Mouse (Mus musculus) hindbrain, embryonic 12.5 days (tissue): ENCODE measurements at regions not wholly inside any gene's neighbourhood (a gene's known extent, or its start where the extent isn't known, plus 50 kb on each side); places are given as distances from the start of the nearest gene placed in this dataset.

Experiments
- ATAC-seq: fragments of 200-750 bp; cut with Nextera tagmentation; 2 replicates; pipeline ENCODE4 v1.8.0; 2017; ENCODE audit warnings: moderate TSS enrichment; ENCODE audit not compliant: low FRiP score
- H3K27ac ChIP-seq: fragments of 300-500 bp; sonication (generic); 2 replicates; pipeline ENCODE4 v1.5.1; 2016; ENCODE audit warnings: mild to moderate bottlenecking
- H3K27me3 ChIP-seq: fragments of 300-500 bp; sonication (generic); 2 replicates; pipeline ENCODE4 v1.6.1; 2016; ENCODE audit warnings: mild to moderate bottlenecking
- H3K36me3 ChIP-seq: fragments of 300-500 bp; sonication (generic); 2 replicates; pipeline ENCODE4 v1.6.1; 2016; ENCODE audit warnings: mild to moderate bottlenecking
- H3K4me1 ChIP-seq: fragments of 300-500 bp; sonication (generic); 2 replicates; pipeline ENCODE4 v1.6.1; 2016
- H3K4me2 ChIP-seq: fragments of 300-500 bp; sonication (generic); replicated peaks from 2 replicates; pipeline ENCODE4 v1.6.1; 2016; ENCODE audit warnings: mild to moderate bottlenecking
- H3K4me3 ChIP-seq: fragments of 300-500 bp; sonication (generic); 2 replicates; pipeline ENCODE4 v1.5.1; 2016; ENCODE audit warnings: mild to moderate bottlenecking
- H3K9ac ChIP-seq: fragments of 300-500 bp; sonication (generic); 2 replicates; pipeline ENCODE4 v1.6.1; 2016; ENCODE audit warnings: mild to moderate bottlenecking, moderate library complexity
- H3K9me3 ChIP-seq: fragments of 300-500 bp; sonication (generic); replicated peaks from 2 replicates; pipeline ENCODE4 v1.6.1; 2016; ENCODE audit warnings: mild to moderate bottlenecking
- WGBS: fragments of 180-500 bp; shearing (Covaris S2); methylation state at CpG from one replicate; pipeline ENCODE4 v1.1.7; 2016; 5-methylcytosine and 5-hydroxymethylcytosine counted together

GRCm38 (mm10) chr15:68391737-68392136 is 1891.0 kb upstream of the Lrrc6 start:
- H3K9ac ChIP-seq, result no peak overlapping the region
- WGBS, result 57% methylated on average over 1 of the region's 1 CpGs
- H3K27ac ChIP-seq, result no peak overlapping the region
- ATAC-seq, result no peak
- H3K27me3 ChIP-seq, result no peaks in the 10 kb centered on the region
- H3K4me3 ChIP-seq, result no peak overlapping the region
- H3K36me3 ChIP-seq, result no peaks in the 10 kb centered on the region
- no peak overlapping the region for H3K4me2 ChIP-seq
- H3K9me3 ChIP-seq, result no peaks in the 10 kb centered on the region
- H3K4me1 ChIP-seq, result no peaks in the 10 kb centered on the region

GRCm38 (mm10) chr15:68389855-68390254 is 1889.1 kb upstream of the Lrrc6 start:
- H3K4me2 ChIP-seq, result no peak overlapping the region
- H3K9me3 ChIP-seq, result no peaks in the 10 kb centered on the region
- no peak overlapping the region for H3K27ac ChIP-seq
- no peak overlapping the region for H3K4me3 ChIP-seq
- H3K27me3 ChIP-seq, result no peaks in the 10 kb centered on the region
- no peaks in the 10 kb centered on the region for H3K4me1 ChIP-seq
- H3K9ac ChIP-seq, result no peak overlapping the region
- no peak for ATAC-seq
- H3K36me3 ChIP-seq, result no peaks in the 10 kb centered on the region
- WGBS, result 86% methylated on average over 5 of the region's 5 CpGs

- Histone ChIP-seq H3K27ac (no peak overlapping the region), H3K36me3 (no peaks in the 10 kb centered on the region), H3K4me1 (no peaks in the 10 kb centered on the region), H3K4me2 (no peak overlapping the region), H3K9ac (no peak overlapping the region), H3K4me3 (no peak overlapping the region), H3K9me3 (no peaks in the 10 kb centered on the region), H3K27me3 (no peaks in the 10 kb centered on the region)
- no peak for ATAC-seq
- 82% methylated on average over 4 of the region's 4 CpGs for WGBS
These were observed 1886.8 kb upstream of the Lrrc6 start for GRCm38 (mm10) chr15:68387349-68388065.

- Histone ChIP-seq H3K9me3 (no peaks in the 10 kb centered on the region), H3K36me3 (no peaks in the 10 kb centered on the region), H3K4me3 (no peak overlapping the region), H3K27ac (no peak overlapping the region), H3K4me2 (no peak overlapping the region), H3K27me3 (no peaks in the 10 kb centered on the region), H3K4me1 (no peaks in the 10 kb centered on the region), H3K9ac (no peak overlapping the region)
- WGBS, result 66% methylated on average over 10 of the region's 10 CpGs
- ATAC-seq, result no peak
These were observed 1884.0 kb upstream of the Lrrc6 start for GRCm38 (mm10) chr15:68384571-68385335.

GRCm38 (mm10) chr15:68375166-68375565 is 1874.5 kb upstream of the Lrrc6 start:
- Histone ChIP-seq H3K36me3 (no peaks in the 10 kb centered on the region), H3K9ac (no peak overlapping the region), H3K27ac (no peak overlapping the region), H3K4me3 (no peak overlapping the region), H3K4me2 (no peak overlapping the region), H3K4me1 (no peaks in the 10 kb centered on the region), H3K27me3 (no peaks in the 10 kb centered on the region), H3K9me3 (no peaks in the 10 kb centered on the region)
- ATAC-seq, result no peak
- WGBS, result 50% methylated on average over 1 of the region's 1 CpGs

GRCm38 (mm10) chr15:68366816-68367215 is 1866.1 kb upstream of the Lrrc6 start:
- H3K4me1 ChIP-seq, result no peaks in the 10 kb centered on the region
- H3K27me3 ChIP-seq, result no peaks in the 10 kb centered on the region
- H3K9me3 ChIP-seq, result no peaks in the 10 kb centered on the region
- H3K27ac ChIP-seq, result no peak overlapping the region
- 81% methylated on average over 3 of the region's 3 CpGs for WGBS
- no peak overlapping the region for H3K9ac ChIP-seq
- H3K4me3 ChIP-seq, result no peak overlapping the region
- no peak for ATAC-seq
- no peak overlapping the region for H3K4me2 ChIP-seq
- H3K36me3 ChIP-seq, result no peaks in the 10 kb centered on the region

GRCm38 (mm10) chr15:68363058-68363735 is 1862.5 kb upstream of the Lrrc6 start:
- peak overlapping the region; percentile 80 for H3K4me3 ChIP-seq
- no peaks in the 10 kb centered on the region for H3K27me3 ChIP-seq
- peak overlapping the region; percentile 85 for H3K9ac ChIP-seq
- peak overlapping the region; percentile 52 for H3K4me2 ChIP-seq
- H3K27ac ChIP-seq, result peak overlapping the region; percentile 92
- ATAC-seq, result peak; percentile 97
- no peaks in the 10 kb centered on the region for H3K9me3 ChIP-seq
- H3K36me3 ChIP-seq, result no peaks in the 10 kb centered on the region
- under 1% methylated on average over 44 of the region's 72 CpGs for WGBS
- peaks cover 9% of the 10 kb centered on the region for H3K4me1 ChIP-seq

GRCm38 (mm10) chr15:68362081-68363057 is 1861.7 kb upstream of the Lrrc6 start:
- H3K9ac ChIP-seq, result peak overlapping the region; percentile 85
- under 1% methylated on average over 56 of the region's 121 CpGs for WGBS
- ATAC-seq, result peak; percentile 69
- H3K4me2 ChIP-seq, result peak overlapping the region; percentile 71
- no peaks in the 10 kb centered on the region for H3K36me3 ChIP-seq
- peak overlapping the region; percentile 92 for H3K27ac ChIP-seq
- H3K9me3 ChIP-seq, result no peaks in the 10 kb centered on the region
- H3K4me3 ChIP-seq, result peak overlapping the region; percentile 80
- no peaks in the 10 kb centered on the region for H3K27me3 ChIP-seq
- H3K4me1 ChIP-seq, result peaks cover 9% of the 10 kb centered on the region

- H3K27ac ChIP-seq, result no peak overlapping the region
- H3K4me3 ChIP-seq, result peak overlapping the region; percentile 80
- no peak for ATAC-seq
- H3K9me3 ChIP-seq, result no peaks in the 10 kb centered on the region
- H3K36me3 ChIP-seq, result no peaks in the 10 kb centered on the region
- H3K9ac ChIP-seq, result peak overlapping the region; percentile 85
- 43% methylated on average over 6 of the region's 6 CpGs for WGBS
- H3K4me2 ChIP-seq, result peak overlapping the region; percentile 71
- H3K4me1 ChIP-seq, result peaks cover 9% of the 10 kb centered on the region
- no peaks in the 10 kb centered on the region for H3K27me3 ChIP-seq
These were observed 1860.5 kb upstream of the Lrrc6 start for GRCm38 (mm10) chr15:68360956-68361908.

- H3K36me3 ChIP-seq, result no peaks in the 10 kb centered on the region
- no peaks in the 10 kb centered on the region for H3K9me3 ChIP-seq
- no peak overlapping the region for H3K4me3 ChIP-seq
- WGBS, result 88% methylated on average over 3 of the region's 3 CpGs
- no peaks in the 10 kb centered on the region for H3K27me3 ChIP-seq
- no peak overlapping the region for H3K27ac ChIP-seq
- peaks cover 9% of the 10 kb centered on the region for H3K4me1 ChIP-seq
- H3K4me2 ChIP-seq, result no peak overlapping the region
- no peak for ATAC-seq
- no peak overlapping the region for H3K9ac ChIP-seq
These were observed 1858.8 kb upstream of the Lrrc6 start for GRCm38 (mm10) chr15:68359496-68359895.

- 79% methylated on average over 1 of the region's 1 CpGs for WGBS
- H3K9ac ChIP-seq, result no peak overlapping the region
- H3K4me1 ChIP-seq, result peaks cover under 1% of the 10 kb centered on the region
- H3K36me3 ChIP-seq, result no peaks in the 10 kb centered on the region
- H3K4me2 ChIP-seq, result no peak overlapping the region
- H3K27ac ChIP-seq, result no peak overlapping the region
- no peak overlapping the region for H3K4me3 ChIP-seq
- ATAC-seq, result no peak
- H3K27me3 ChIP-seq, result no peaks in the 10 kb centered on the region
- H3K9me3 ChIP-seq, result no peaks in the 10 kb centered on the region
These were observed 1855.2 kb upstream of the Lrrc6 start for GRCm38 (mm10) chr15:68355957-68356356.
